Mouse (Mus musculus): ENCODE data around the gene Intu. TPM values are rescaled to one million over a fixed set of nuclear protein-coding genes. Genes with fewer than 3 reads are reported as not detected.

Intu gene
- polyA plus RNA-seq, 1 experiment: 1.0 TPM

- H3K27ac ChIP-seq (replicated peaks; ENCODE audit: low read depth, low read length): no peak overlapping the region
- no peaks in the 10 kb centered on the region for H3K4me1 ChIP-seq (ENCODE audit: control insufficient read depth, insufficient read depth, insufficient read length, low read length)
- no peak overlapping the region for H3K4me3 ChIP-seq (ENCODE audit: insufficient read depth, low read depth, low read length)
These were observed 122.5 kb downstream of the Intu start for GRCm38 (mm10) chr3:40653582-40653981.

GRCm38 (mm10) chr3:40654028-40654427 is 122.9 kb downstream of the Intu start:
- Histone ChIP-seq H3K4me3 (ENCODE audit: insufficient read depth, low read depth, low read length) (no peak overlapping the region), H3K27ac (replicated peaks; ENCODE audit: low read depth, low read length) (no peak overlapping the region)

GRCm38 (mm10) chr3:40655571-40655970 is 124.5 kb downstream of the Intu start:
- Histone ChIP-seq H3K4me3 (ENCODE audit: insufficient read depth, low read depth, low read length) (no peak overlapping the region), H3K27ac (replicated peaks; ENCODE audit: low read depth, low read length) (no peak overlapping the region), H3K4me1 (ENCODE audit: control insufficient read depth, insufficient read depth, insufficient read length, low read length) (no peaks in the 10 kb centered on the region)

More at GRCm38 (mm10) chr3:40654028-40654427, 122.9 kb downstream of the Intu start:
- no peaks in the 10 kb centered on the region for H3K4me1 ChIP-seq (ENCODE audit: control insufficient read depth, insufficient read depth, insufficient read length, low read length)

GRCm38 (mm10) chr3:40656339-40656738 is 125.3 kb downstream of the Intu start:
- no peaks in the 10 kb centered on the region for H3K4me1 ChIP-seq (ENCODE audit: control insufficient read depth, insufficient read depth, insufficient read length, low read length)
- H3K4me3 ChIP-seq (ENCODE audit: insufficient read depth, low read depth, low read length): no peak overlapping the region
- H3K27ac ChIP-seq (replicated peaks; ENCODE audit: low read depth, low read length): no peak overlapping the region

DNA sequence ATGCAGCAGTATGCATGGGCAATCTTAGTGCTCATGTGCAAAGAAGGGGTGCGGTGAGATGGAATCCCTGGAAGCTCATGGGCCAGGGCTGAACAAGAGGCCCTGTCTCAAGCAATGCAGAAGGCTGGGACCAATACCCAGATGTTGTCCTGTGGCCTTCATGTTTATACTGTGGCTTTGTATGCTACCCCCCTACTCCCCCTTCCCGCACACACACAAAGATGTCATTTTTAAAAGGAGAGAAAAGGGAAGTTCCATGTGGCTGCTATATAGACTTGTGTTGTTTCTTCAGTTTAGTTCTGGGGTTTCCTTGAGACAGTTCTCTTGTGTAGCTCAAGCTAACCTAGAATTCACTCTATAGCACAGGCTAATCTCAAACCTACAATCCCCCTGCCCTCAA is 129.1 kb downstream of the Intu start:
- no peak overlapping the region for H3K4me3 ChIP-seq (ENCODE audit: insufficient read depth, low read depth, low read length)
- H3K4me1 ChIP-seq (ENCODE audit: control insufficient read depth, insufficient read depth, insufficient read length, low read length): no peaks in the 10 kb centered on the region
- H3K27ac ChIP-seq (replicated peaks; ENCODE audit: low read depth, low read length): no peak overlapping the region

DNA sequence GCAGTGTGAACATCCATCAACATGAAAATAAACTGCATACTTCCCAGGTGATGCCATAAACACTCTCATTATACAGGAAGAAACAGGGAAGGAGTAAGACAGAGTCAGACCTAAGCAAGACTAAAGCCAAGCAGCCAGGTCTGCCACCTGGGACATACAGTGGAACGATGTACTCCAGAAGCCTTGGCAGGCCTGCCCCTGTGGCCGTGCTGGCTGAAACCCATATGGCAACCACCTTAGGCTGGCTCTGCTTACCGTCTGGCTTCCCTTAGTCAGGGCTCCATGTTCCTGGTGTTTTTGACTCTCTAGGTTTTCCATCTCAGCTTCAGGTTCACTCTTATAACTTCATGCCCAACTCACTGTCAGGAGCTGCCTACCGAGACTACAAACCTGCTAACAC is 135.0 kb downstream of the Intu start:
- no peaks in the 10 kb centered on the region for H3K4me1 ChIP-seq (ENCODE audit: control insufficient read depth, insufficient read depth, insufficient read length, low read length)
- no peak overlapping the region for H3K4me3 ChIP-seq (ENCODE audit: insufficient read depth, low read depth, low read length)
- no peak overlapping the region for H3K27ac ChIP-seq (replicated peaks; ENCODE audit: low read depth, low read length)

- Histone ChIP-seq H3K4me1 (ENCODE audit: control insufficient read depth, insufficient read depth, insufficient read length, low read length) (no peaks in the 10 kb centered on the region), H3K27ac (replicated peaks; ENCODE audit: low read depth, low read length) (no peak overlapping the region)
These were observed 136.0 kb downstream of the Intu start for GRCm38 (mm10) chr3:40666861-40667719.

DNA sequence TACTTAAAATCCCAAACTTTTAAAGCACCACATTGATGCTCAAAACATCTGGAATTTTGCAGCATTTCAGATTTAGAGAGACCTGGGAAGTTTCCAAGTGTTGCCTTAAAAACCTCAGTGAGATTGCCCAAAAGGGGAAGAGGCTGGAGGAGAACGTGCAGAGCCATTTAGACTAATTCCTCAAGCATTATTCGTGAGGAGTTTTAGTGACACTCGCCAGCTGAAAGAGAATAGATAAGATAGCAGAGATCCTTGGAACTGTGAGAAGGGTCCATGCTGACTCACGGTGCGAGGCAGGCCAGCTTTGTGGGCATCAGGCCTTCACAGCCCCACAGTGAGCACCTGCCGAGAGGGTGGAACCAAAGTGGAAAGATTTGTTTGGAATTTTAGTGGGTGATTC is 137.8 kb downstream of the Intu start:
- H3K4me1 ChIP-seq (ENCODE audit: control insufficient read depth, insufficient read depth, insufficient read length, low read length): no peaks in the 10 kb centered on the region
- H3K27ac ChIP-seq (replicated peaks; ENCODE audit: low read depth, low read length): no peak overlapping the region
- H3K4me3 ChIP-seq (ENCODE audit: insufficient read depth, low read depth, low read length): no peak overlapping the region

More at GRCm38 (mm10) chr3:40666861-40667719, 136.0 kb downstream of the Intu start:
- H3K4me3 ChIP-seq (ENCODE audit: insufficient read depth, low read depth, low read length): no peak overlapping the region

GRCm38 (mm10) chr3:40669395-40669794 is 138.3 kb downstream of the Intu start:
- Histone ChIP-seq H3K4me3 (ENCODE audit: insufficient read depth, low read depth, low read length) (no peak overlapping the region), H3K4me1 (ENCODE audit: control insufficient read depth, insufficient read depth, insufficient read length, low read length) (no peaks in the 10 kb centered on the region)

DNA sequence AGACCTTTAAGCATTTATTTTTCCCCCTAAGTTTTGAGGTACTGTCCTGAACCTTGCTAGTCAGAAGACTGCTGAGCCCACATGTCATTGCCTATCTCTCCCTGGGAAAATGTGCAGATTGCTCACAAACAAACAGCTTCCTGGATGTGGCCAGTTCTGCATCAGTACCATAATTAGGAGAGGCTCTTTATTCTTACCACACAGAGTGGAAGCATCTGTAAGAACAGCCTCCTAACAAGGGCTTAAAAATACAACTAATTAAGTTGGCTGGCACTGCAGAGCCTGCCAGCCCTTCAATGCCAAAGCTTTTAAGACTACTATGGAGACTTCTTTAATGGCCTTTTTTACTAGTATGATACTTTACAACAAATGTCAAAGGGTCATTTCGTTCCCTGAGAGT is 142.4 kb downstream of the Intu start:
- Histone ChIP-seq H3K27ac (replicated peaks; ENCODE audit: low read depth, low read length) (no peak overlapping the region), H3K4me3 (ENCODE audit: insufficient read depth, low read depth, low read length) (no peak overlapping the region), H3K4me1 (ENCODE audit: control insufficient read depth, insufficient read depth, insufficient read length, low read length) (no peaks in the 10 kb centered on the region)

More at GRCm38 (mm10) chr3:40669395-40669794, 138.3 kb downstream of the Intu start:
- no peak overlapping the region for H3K27ac ChIP-seq (replicated peaks; ENCODE audit: low read depth, low read length)

- Histone ChIP-seq H3K4me3 (ENCODE audit: insufficient read depth, low read depth, low read length) (no peak overlapping the region), H3K4me1 (ENCODE audit: control insufficient read depth, insufficient read depth, insufficient read length, low read length) (no peaks in the 10 kb centered on the region), H3K27ac (replicated peaks; ENCODE audit: low read depth, low read length) (no peak overlapping the region)
These were observed 143.9 kb downstream of the Intu start for GRCm38 (mm10) chr3:40674873-40675405.

DNA sequence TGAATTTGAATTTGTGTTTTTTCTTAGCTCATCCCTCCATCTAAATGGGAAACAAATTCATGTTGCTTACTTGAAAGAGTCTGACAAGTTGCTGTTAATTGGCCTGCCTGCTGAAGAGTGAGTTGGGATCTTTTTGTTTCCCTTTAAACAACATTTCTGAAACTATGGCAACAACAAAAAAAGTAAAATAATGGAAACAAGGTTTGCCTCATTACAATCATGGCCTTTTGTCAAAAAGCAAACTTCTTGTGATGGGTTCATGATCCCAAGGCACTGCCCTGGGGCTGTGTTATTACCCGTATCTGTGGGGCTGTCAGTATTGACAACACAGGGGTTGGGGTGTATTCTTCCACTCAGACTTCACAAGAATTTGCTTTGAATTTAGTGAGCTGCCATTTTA is 147.8 kb downstream of the Intu start:
- Histone ChIP-seq H3K4me3 (ENCODE audit: insufficient read depth, low read depth, low read length) (no peak overlapping the region), H3K4me1 (ENCODE audit: control insufficient read depth, insufficient read depth, insufficient read length, low read length) (no peaks in the 10 kb centered on the region; the same call in 1 of the 2 replicates), H3K27ac (replicated peaks; ENCODE audit: low read depth, low read length) (no peak overlapping the region)

GRCm38 (mm10) chr3:40682404-40682803 is 151.3 kb downstream of the Intu start:
- Histone ChIP-seq H3K4me3 (ENCODE audit: insufficient read depth, low read depth, low read length) (no peak overlapping the region), H3K27ac (replicated peaks; ENCODE audit: low read depth, low read length) (no peak overlapping the region), H3K4me1 (ENCODE audit: control insufficient read depth, insufficient read depth, insufficient read length, low read length) (peaks cover 4% of the 10 kb centered on the region)

DNA sequence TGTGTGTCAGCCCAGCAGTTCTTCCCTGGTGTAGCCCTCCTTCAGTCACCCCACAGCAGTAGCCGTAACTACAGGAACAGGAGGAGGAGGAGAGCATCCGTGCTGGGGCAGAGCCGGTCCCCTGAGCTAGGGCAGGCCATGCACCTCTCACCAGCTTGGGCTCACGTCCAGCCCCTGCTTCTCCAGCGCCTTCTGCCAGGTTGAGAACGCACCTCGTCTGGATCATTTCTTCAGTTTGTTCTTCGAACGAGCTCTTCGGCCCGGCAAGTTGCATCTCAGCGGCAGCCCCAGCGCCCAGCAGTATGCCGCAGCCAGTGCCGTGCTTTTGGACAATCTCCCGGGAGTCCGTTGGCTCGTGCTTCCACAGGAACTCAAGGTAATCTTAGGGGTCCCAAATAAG is 152.1 kb downstream of the Intu start:
- no peak overlapping the region for H3K27ac ChIP-seq (replicated peaks; ENCODE audit: low read depth, low read length)
- no peak overlapping the region for H3K4me3 ChIP-seq (ENCODE audit: insufficient read depth, low read depth, low read length)
- H3K4me1 ChIP-seq (ENCODE audit: control insufficient read depth, insufficient read depth, insufficient read length, low read length): peaks cover 11% of the 10 kb centered on the region

GRCm38 (mm10) chr3:40685855-40686515 is 154.9 kb downstream of the Intu start:
- Histone ChIP-seq H3K27ac (replicated peaks; ENCODE audit: low read depth, low read length) (no peak overlapping the region), H3K4me1 (ENCODE audit: control insufficient read depth, insufficient read depth, insufficient read length, low read length) (peaks cover 12% of the 10 kb centered on the region), H3K4me3 (ENCODE audit: insufficient read depth, low read depth, low read length) (no peak overlapping the region)
